Mouse (Mus musculus) brain, adult 10 weeks (tissue): ENCODE data around the gene Ilvbl. TPM values are rescaled to one million over a fixed set of nuclear protein-coding genes. Genes with fewer than 3 reads are reported as not detected.

ENCODE experiments used
- polyA plus RNA-seq: library from polyadenylated mRNA; stranded (reverse); fragments of 350-450 nt; fragmentation: Illumina TruSeq; extraction: RNeasy Lipid Tissue Mini Kit (QIAGEN cat#74804); gene quantifications from one replicate; pipeline ENCODE4 v1.2.3, GENCODE M21; 2015; ENCODE audit warnings: low read depth, low replicate concordance

The Ilvbl gene
- polyA plus RNA-seq, result 36.5 TPM

DNA sequence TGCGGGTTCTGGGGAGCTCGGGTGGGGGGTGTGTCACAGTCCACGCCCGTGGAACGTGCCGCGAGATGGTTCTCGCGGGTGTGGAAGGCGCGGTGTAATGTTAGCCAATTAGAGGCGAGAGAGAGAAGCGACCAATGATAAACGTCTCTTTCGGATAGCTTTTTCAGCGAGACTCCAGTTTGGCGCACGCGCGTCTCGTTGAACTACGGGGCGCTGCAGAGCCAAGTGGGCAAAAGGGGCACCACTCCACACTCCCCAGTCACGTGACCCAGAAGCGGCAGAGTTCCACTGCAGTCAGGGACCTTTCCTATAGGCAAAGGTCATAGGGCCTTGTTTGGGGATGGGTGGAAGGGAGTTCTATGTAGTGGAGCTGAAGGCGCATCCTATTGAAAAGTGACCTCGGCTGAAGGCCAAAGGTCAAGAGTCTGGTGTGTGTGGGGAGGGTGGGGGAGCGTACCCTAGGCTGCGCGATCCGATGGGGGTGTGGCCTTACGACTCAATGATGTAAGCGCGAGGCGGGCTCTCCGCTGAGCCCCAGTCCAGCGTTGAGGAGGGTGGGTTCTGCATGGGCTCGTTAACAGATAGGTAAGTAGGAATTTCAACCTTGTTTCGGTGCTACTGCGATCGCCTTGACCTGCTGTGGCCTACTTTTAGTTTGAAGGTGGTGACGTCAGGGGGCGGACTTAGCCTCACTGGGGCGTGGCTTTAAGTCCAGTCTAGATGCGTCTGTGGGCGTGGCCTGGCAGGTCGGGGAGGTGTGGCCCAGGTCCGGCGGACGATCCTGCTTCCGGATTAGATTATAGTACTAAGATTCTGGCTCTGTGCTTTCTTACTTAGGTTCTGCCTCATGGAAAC, at the start of gene Ilvbl:
Gene Ilvbl (plus strand): TSS at position 97 of the 855 bp plus-strand sequence.

DNA sequence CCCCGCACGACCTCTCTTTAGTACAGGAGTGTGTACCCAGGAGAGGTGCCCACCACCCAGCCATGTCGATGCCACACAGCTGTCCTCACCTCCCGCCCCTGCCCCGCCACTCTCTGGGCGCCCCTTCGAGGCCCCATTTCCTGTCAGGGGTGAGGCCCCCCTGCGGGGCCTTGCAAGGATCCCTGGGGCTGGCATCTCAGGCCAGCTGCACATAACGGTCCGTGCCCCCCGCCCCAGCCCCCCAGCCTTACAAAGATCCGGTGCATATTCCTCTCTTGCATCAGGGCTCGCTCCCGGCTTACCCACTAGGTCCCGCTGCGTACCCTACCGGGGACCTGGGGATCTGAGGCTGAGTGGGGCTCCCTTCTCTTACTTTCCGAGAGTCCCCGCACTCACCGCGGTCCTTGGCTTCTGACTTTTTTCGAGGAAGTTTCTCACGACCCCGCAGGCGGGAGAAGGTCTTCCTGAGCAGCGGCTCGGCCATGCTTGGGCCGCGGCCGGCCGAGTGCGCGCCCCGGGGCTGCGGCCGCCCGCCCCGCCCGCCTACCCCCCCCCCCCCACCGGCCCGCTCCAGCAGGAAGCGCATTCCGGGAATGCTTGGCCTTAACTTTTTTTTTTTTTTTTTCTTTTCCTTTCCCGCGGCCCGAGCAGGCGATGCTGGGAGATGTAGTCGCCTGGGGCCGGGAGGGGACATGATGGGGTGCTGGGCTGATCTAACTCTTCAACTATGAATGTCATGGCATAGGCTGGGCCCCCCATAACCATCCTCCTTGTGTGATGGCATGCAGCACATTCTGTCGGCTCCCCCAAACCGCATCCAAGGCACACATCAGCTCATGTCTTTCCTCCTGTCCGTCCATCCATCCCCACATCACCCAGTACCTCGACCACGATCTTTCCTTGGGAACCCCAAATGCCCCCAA, 17.5 kb downstream of the Ilvbl start, which contains the start of gene Syde1:
Gene Syde1 (minus strand): TSS at position 559 of the 923 bp plus-strand sequence.

DNA sequence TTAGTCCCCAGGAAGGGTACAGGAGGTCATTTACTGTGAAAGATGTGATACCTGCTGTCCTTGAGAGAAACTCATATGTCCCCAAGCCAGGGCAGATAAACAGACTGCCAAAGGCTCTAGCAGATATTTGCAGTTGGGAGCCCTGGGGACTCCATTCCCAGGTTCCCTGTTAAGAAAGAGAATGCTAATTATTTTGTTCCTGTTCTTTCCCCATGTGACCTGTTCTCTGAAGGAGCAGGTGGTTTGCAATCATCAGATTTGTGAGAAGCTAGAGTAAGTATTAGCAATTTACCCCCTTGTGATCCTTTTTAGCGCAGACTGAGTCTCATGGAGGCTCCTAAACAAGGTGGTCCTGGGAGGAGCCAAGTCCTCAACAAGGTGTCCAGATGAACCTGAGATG, 43.8 kb downstream of the Ilvbl start, which contains the start of gene Olfr1357:
Gene Olfr1357 (minus strand): TSS at position 101 of the 400 bp plus-strand sequence.

Other genes starting within 250 kb of the Ilvbl start
- 156 TPM for gene Agpat3, start 221.9 kb upstream of the Ilvbl start, polyA plus RNA-seq
- gene Rrp1, start 161.3 kb upstream of the Ilvbl start, polyA plus RNA-seq, result 334 TPM
- 107 TPM for gene Cstb, start 148.7 kb upstream of the Ilvbl start, polyA plus RNA-seq
- gene Pdxk, start 109.4 kb upstream of the Ilvbl start, polyA plus RNA-seq, result 74.2 TPM
- gene Olfr1358, start 56.9 kb upstream of the Ilvbl start, polyA plus RNA-seq, result not detected
- gene Syde1, start 17.6 kb downstream of the Ilvbl start, polyA plus RNA-seq, result 6.5 TPM
- gene Olfr1357, start 43.7 kb downstream of the Ilvbl start, polyA plus RNA-seq, result not detected
- gene Casp14, start 143.9 kb downstream of the Ilvbl start, polyA plus RNA-seq, result not detected
- gene Ccdc105, start 178.7 kb downstream of the Ilvbl start, polyA plus RNA-seq, result not detected
- 11.0 TPM for gene Slc1a6, start 206.2 kb downstream of the Ilvbl start, polyA plus RNA-seq